Mouse (Mus musculus) hindbrain, embryonic 12.5 days (tissue): ENCODE data around the gene Banp. TPM values are rescaled to one million over a fixed set of nuclear protein-coding genes. Genes with fewer than 3 reads are reported as not detected.
A peak's percentile ranks its signal among the peaks of the same experiment; 100 is the strongest.

Experiments
- ATAC-seq: fragments of 200-750 bp; cut with Nextera tagmentation; 2 replicates; pipeline ENCODE4 v1.8.0; 2017; ENCODE audit warnings: moderate TSS enrichment; ENCODE audit not compliant: low FRiP score
- H3K27ac ChIP-seq: fragments of 300-500 bp; sonication (generic); 2 replicates; pipeline ENCODE4 v1.5.1; 2016; ENCODE audit warnings: mild to moderate bottlenecking
- H3K27me3 ChIP-seq: fragments of 300-500 bp; sonication (generic); 2 replicates; pipeline ENCODE4 v1.6.1; 2016; ENCODE audit warnings: mild to moderate bottlenecking
- H3K36me3 ChIP-seq: fragments of 300-500 bp; sonication (generic); 2 replicates; pipeline ENCODE4 v1.6.1; 2016; ENCODE audit warnings: mild to moderate bottlenecking
- H3K4me1 ChIP-seq: fragments of 300-500 bp; sonication (generic); 2 replicates; pipeline ENCODE4 v1.6.1; 2016
- H3K4me2 ChIP-seq: fragments of 300-500 bp; sonication (generic); replicated peaks from 2 replicates; pipeline ENCODE4 v1.6.1; 2016; ENCODE audit warnings: mild to moderate bottlenecking
- H3K4me3 ChIP-seq: fragments of 300-500 bp; sonication (generic); 2 replicates; pipeline ENCODE4 v1.5.1; 2016; ENCODE audit warnings: mild to moderate bottlenecking
- H3K9ac ChIP-seq: fragments of 300-500 bp; sonication (generic); 2 replicates; pipeline ENCODE4 v1.6.1; 2016; ENCODE audit warnings: mild to moderate bottlenecking, moderate library complexity
- H3K9me3 ChIP-seq: fragments of 300-500 bp; sonication (generic); replicated peaks from 2 replicates; pipeline ENCODE4 v1.6.1; 2016; ENCODE audit warnings: mild to moderate bottlenecking
- WGBS: fragments of 180-500 bp; shearing (Covaris S2); methylation state at CpG from one replicate; pipeline ENCODE4 v1.1.7; 2016; 5-methylcytosine and 5-hydroxymethylcytosine counted together
- polyA plus RNA-seq: library from polyadenylated mRNA; unstranded; fragments of >200 nt; fragmentation: Nextera tagmentation; extraction: Ambion mirVana; gene quantifications from 2 replicates; pipeline ENCODE4 v1.2.1, GENCODE M21; 2016

Banp gene
- polyA plus RNA-seq, 1 experiment from 2014 or later = 57.3 TPM

- no peak overlapping the region for H3K4me3 ChIP-seq
- H3K4me2 ChIP-seq = no peak overlapping the region
- peaks cover 18% of the 10 kb centered on the region for H3K27me3 ChIP-seq
- peaks cover 10% of the 10 kb centered on the region for H3K4me1 ChIP-seq
- H3K9me3 ChIP-seq = no peaks in the 10 kb centered on the region
- no peak overlapping the region for H3K9ac ChIP-seq
- no peak overlapping the region; the same call in 1 of the 2 replicates for H3K27ac ChIP-seq
- WGBS = 90% methylated on average over 6 of the region's 6 CpGs
- ATAC-seq = no peak
- H3K36me3 ChIP-seq = no peaks in the 10 kb centered on the region
These were observed 38.1 kb upstream of the Banp start for GRCm38 (mm10) chr8:121911400-121911799.

- H3K9ac ChIP-seq = no peak overlapping the region
These were observed 37.6 kb upstream of the Banp start for GRCm38 (mm10) chr8:121911987-121912386.

GRCm38 (mm10) chr8:121912831-121913230 lies 36.7 kb upstream of the Banp start:
- ATAC-seq = no peak
- Histone ChIP-seq H3K9me3 (no peaks in the 10 kb centered on the region), H3K9ac (no peak overlapping the region), H3K4me1 (peaks cover 3% of the 10 kb centered on the region), H3K36me3 (no peaks in the 10 kb centered on the region), H3K4me2 (no peak overlapping the region), H3K27me3 (peaks cover 18% of the 10 kb centered on the region), H3K4me3 (no peak overlapping the region), H3K27ac (no peak overlapping the region)
- 75% methylated on average over 3 of the region's 3 CpGs for WGBS

More at GRCm38 (mm10) chr8:121911987-121912386, 37.6 kb upstream of the Banp start:
- no peak for ATAC-seq
- Histone ChIP-seq H3K27me3 (peaks cover 18% of the 10 kb centered on the region), H3K4me2 (no peak overlapping the region), H3K36me3 (no peaks in the 10 kb centered on the region), H3K4me3 (no peak overlapping the region), H3K27ac (no peak overlapping the region; the same call in 1 of the 2 replicates), H3K4me1 (peaks cover 4% of the 10 kb centered on the region), H3K9me3 (no peaks in the 10 kb centered on the region)
- 59% methylated on average over 7 of the region's 7 CpGs for WGBS

- Histone ChIP-seq H3K4me3 (no peak overlapping the region), H3K9me3 (no peaks in the 10 kb centered on the region), H3K36me3 (no peaks in the 10 kb centered on the region), H3K27ac (no peak overlapping the region), H3K9ac (no peak overlapping the region), H3K4me1 (no peaks in the 10 kb centered on the region), H3K27me3 (peaks cover 15% of the 10 kb centered on the region), H3K4me2 (no peak overlapping the region)
- whole genome bisulfite sequencing = 79% methylated on average over 8 of the region's 8 CpGs
- ATAC-seq = no peak
These were observed 36.2 kb upstream of the Banp start for GRCm38 (mm10) chr8:121913378-121913777.

- Histone ChIP-seq H3K27me3 (no peaks in the 10 kb centered on the region), H3K27ac (no peak overlapping the region), H3K36me3 (no peaks in the 10 kb centered on the region), H3K4me3 (no peak overlapping the region), H3K4me2 (no peak overlapping the region), H3K9ac (no peak overlapping the region), H3K9me3 (no peaks in the 10 kb centered on the region), H3K4me1 (peaks cover 15% of the 10 kb centered on the region; the same call in 1 of the 2 replicates)
- 64% methylated on average over 4 of the region's 4 CpGs for whole genome bisulfite sequencing
- ATAC-seq = no peak
These were observed 30.4 kb upstream of the Banp start for GRCm38 (mm10) chr8:121919158-121919557.

- H3K4me2 ChIP-seq = no peak overlapping the region
- no peaks in the 10 kb centered on the region for H3K27me3 ChIP-seq
- ATAC-seq = no peak
- no peak overlapping the region for H3K27ac ChIP-seq
- H3K4me1 ChIP-seq = peaks cover 15% of the 10 kb centered on the region; the same call in 1 of the 2 replicates
- WGBS = 51% methylated on average over 3 of the region's 3 CpGs
- no peak overlapping the region for H3K4me3 ChIP-seq
- H3K9me3 ChIP-seq = no peaks in the 10 kb centered on the region
- H3K9ac ChIP-seq = no peak overlapping the region
- no peaks in the 10 kb centered on the region for H3K36me3 ChIP-seq
These were observed 29.8 kb upstream of the Banp start for GRCm38 (mm10) chr8:121919731-121920130.

GRCm38 (mm10) chr8:121921582-121921981 lies 28.0 kb upstream of the Banp start:
- 64% methylated on average over 8 of the region's 8 CpGs for WGBS
- Histone ChIP-seq H3K27ac (peak overlapping the region; percentile 44; the same call in 1 of the 2 replicates), H3K27me3 (no peaks in the 10 kb centered on the region), H3K4me1 (peaks cover 15% of the 10 kb centered on the region; the same call in 1 of the 2 replicates), H3K9me3 (no peaks in the 10 kb centered on the region), H3K9ac (no peak overlapping the region), H3K4me3 (no peak overlapping the region), H3K4me2 (no peak overlapping the region), H3K36me3 (no peaks in the 10 kb centered on the region)
- ATAC-seq = no peak

- Histone ChIP-seq H3K9me3 (no peaks in the 10 kb centered on the region), H3K4me1 (peaks cover 15% of the 10 kb centered on the region; the same call in 1 of the 2 replicates), H3K4me3 (no peak overlapping the region), H3K27me3 (no peaks in the 10 kb centered on the region), H3K27ac (0 out of 2 replicates have a peak overlapping the region, but pooled peaks have one; percentile 25), H3K36me3 (no peaks in the 10 kb centered on the region), H3K4me2 (no peak overlapping the region), H3K9ac (no peak overlapping the region)
- ATAC-seq = no peak
- WGBS = 68% methylated on average over 8 of the region's 8 CpGs
These were observed 27.4 kb upstream of the Banp start for GRCm38 (mm10) chr8:121922101-121922500.

- no peak for ATAC-seq
- Histone ChIP-seq H3K9me3 (no peaks in the 10 kb centered on the region), H3K9ac (no peak overlapping the region), H3K27me3 (no peaks in the 10 kb centered on the region), H3K36me3 (no peaks in the 10 kb centered on the region), H3K4me2 (no peak overlapping the region), H3K4me3 (no peak overlapping the region), H3K27ac (no peak overlapping the region), H3K4me1 (peaks cover 10% of the 10 kb centered on the region; the same call in 1 of the 2 replicates)
- WGBS = 88% methylated on average over 5 of the region's 5 CpGs
These were observed 24.9 kb upstream of the Banp start for GRCm38 (mm10) chr8:121924681-121925080.

GRCm38 (mm10) chr8:121925624-121926023 lies 23.9 kb upstream of the Banp start:
- Histone ChIP-seq H3K9me3 (no peaks in the 10 kb centered on the region), H3K27ac (no peak overlapping the region), H3K27me3 (no peaks in the 10 kb centered on the region), H3K36me3 (no peaks in the 10 kb centered on the region), H3K4me2 (no peak overlapping the region), H3K4me3 (no peak overlapping the region), H3K9ac (no peak overlapping the region), H3K4me1 (peaks cover 5% of the 10 kb centered on the region; the same call in 1 of the 2 replicates)
- WGBS = 30% methylated on average over 10 of the region's 10 CpGs
- no peak for ATAC-seq

GRCm38 (mm10) chr8:121926266-121926665 lies 23.3 kb upstream of the Banp start:
- no peak overlapping the region for H3K4me2 ChIP-seq
- no peak for ATAC-seq
- H3K4me3 ChIP-seq = no peak overlapping the region
- no peaks in the 10 kb centered on the region for H3K9me3 ChIP-seq
- H3K9ac ChIP-seq = no peak overlapping the region
- no peak overlapping the region for H3K27ac ChIP-seq
- H3K27me3 ChIP-seq = no peaks in the 10 kb centered on the region
- WGBS = 66% methylated on average over 8 of the region's 8 CpGs
- H3K4me1 ChIP-seq = peaks cover 4% of the 10 kb centered on the region; the same call in 1 of the 2 replicates
- no peaks in the 10 kb centered on the region for H3K36me3 ChIP-seq

GRCm38 (mm10) chr8:121927316-121927715 lies 22.2 kb upstream of the Banp start:
- no peaks in the 10 kb centered on the region for H3K27me3 ChIP-seq
- no peak overlapping the region for H3K4me2 ChIP-seq
- 40% methylated on average over 8 of the region's 8 CpGs for WGBS
- no peak overlapping the region for H3K9ac ChIP-seq
- H3K36me3 ChIP-seq = no peaks in the 10 kb centered on the region
- no peak overlapping the region for H3K4me3 ChIP-seq
- H3K9me3 ChIP-seq = no peaks in the 10 kb centered on the region
- no peaks in the 10 kb centered on the region for H3K4me1 ChIP-seq
- no peak for ATAC-seq
- H3K27ac ChIP-seq = no peak overlapping the region

- Histone ChIP-seq H3K4me1 (peaks cover 9% of the 10 kb centered on the region), H3K27me3 (no peaks in the 10 kb centered on the region), H3K27ac (no peak overlapping the region), H3K4me2 (no peak overlapping the region), H3K4me3 (no peak overlapping the region), H3K9me3 (no peaks in the 10 kb centered on the region), H3K9ac (no peak overlapping the region), H3K36me3 (no peaks in the 10 kb centered on the region)
- no peak for ATAC-seq
- WGBS = 81% methylated on average over 4 of the region's 4 CpGs
These were observed 19.5 kb upstream of the Banp start for GRCm38 (mm10) chr8:121930047-121930446.
